Mouse (Mus musculus) heart, adult 2 months (tissue): ENCODE results near the gene Btnl9. TPM values are rescaled to one million over a fixed set of nuclear protein-coding genes. Genes with fewer than 3 reads are reported as not detected.
A peak's percentile ranks its signal among the peaks of the same experiment; 100 is the strongest.
"Not testable (repeated sequence)": the region's sequence is repeated elsewhere in the genome, so short reads cannot be mapped to it uniquely, and the experiment has no call there.

ENCODE experiments used
- DNase-seq, 2 experiments: peaks; one replicate each; pipeline ENCODE4 v3.0.0; 2021
- H3K27ac ChIP-seq: fragments of 200-600 bp; 2 replicates; pipeline ENCODE4 v1.8.1; 2022
- H3K27me3 ChIP-seq: fragments of 200-500 bp; 2 replicates; pipeline ENCODE4 v1.6.1; 2012; ENCODE audit warnings: mild to moderate bottlenecking, low read length, inconsistent platforms, mixed read lengths; ENCODE audit not compliant: control insufficient read depth, insufficient read depth
- H3K36me3 ChIP-seq: fragments of 200-500 bp; 2 replicates; pipeline ENCODE4 v1.6.1; 2012; ENCODE audit warnings: low read length, inconsistent platforms; ENCODE audit not compliant: control insufficient read depth, insufficient read depth
- H3K4me1 ChIP-seq: fragments of 200-500 bp; 2 replicates; pipeline ENCODE4 v1.6.1; 2011; ENCODE audit warnings: low read length; ENCODE audit not compliant: control insufficient read depth, insufficient read depth
- H3K4me3 ChIP-seq: fragments of 200-600 bp; 2 replicates; pipeline ENCODE4 v1.8.1; 2022
- H3K79me2 ChIP-seq: fragments of 200-500 bp; replicated peaks from 2 replicates; pipeline ENCODE4 v1.6.1; 2012; ENCODE audit warnings: mild to moderate bottlenecking, inconsistent platforms, low read length, moderate library complexity, mixed read lengths; ENCODE audit not compliant: control insufficient read depth, insufficient read depth
- H3K9ac ChIP-seq: fragments of 200-500 bp; 2 replicates; pipeline ENCODE4 v1.6.1; 2012; ENCODE audit warnings: low read depth, mild to moderate bottlenecking, control low read depth, inconsistent platforms, low read length, mixed read lengths
- CTCF ChIP-seq: fragments of 200-600 bp; IDR thresholded peaks from 2 replicates; pipeline ENCODE4 v1.8.1; 2022; ENCODE audit warnings: antibody characterized with exemption, mild to moderate bottlenecking, moderate library complexity
- EP300 ChIP-seq: fragments of 200-500 bp; IDR thresholded peaks from 2 replicates; pipeline ENCODE4 v1.6.1; 2011; ENCODE audit warnings: low read depth, low read length, control low read depth; ENCODE audit not compliant: insufficient read depth
- POLR2A ChIP-seq: fragments of 200-500 bp; IDR thresholded peaks from 2 replicates; pipeline ENCODE4 v1.6.1; 2011; ENCODE audit warnings: mild to moderate bottlenecking, low read depth, low read length, control low read depth; ENCODE audit not compliant: insufficient read depth
- WGBS: fragments of 180-500 bp; shearing (Covaris S2); methylation state at CpG from one replicate; pipeline ENCODE4 v1.1.7; 2018; 5-methylcytosine and 5-hydroxymethylcytosine counted together
- intact Hi-C: fragments of 180-260 bp; cut with DNase I; formaldehyde crosslinking; loops from one replicate; pipeline ENCODE4 v1.15.1; 2025
- polyA plus RNA-seq: library from polyadenylated mRNA; depleted of rRNA; stranded (reverse); fragments of >200 nt; gene quantifications from 2 replicates; pipeline ENCODE4 v1.2.3, GENCODE M21; 2012
- total RNA-seq, 2 experiments: library from RNA; stranded (reverse); gene quantifications; 2 replicates each; pipeline ENCODE4 v1.2.3; 2021

The Btnl9 gene
- total and polyA plus RNA-seq, 3 experiments, result 18.9 to 31.4 (median 25.0) TPM

GRCm38 (mm10) chr11:49202523-49203061 is 15.6 kb upstream of the Btnl9 start:
- Histone ChIP-seq H3K36me3 (peaks cover 19% of the 10 kb centered on the region), H3K4me1 (peaks cover 5% of the 10 kb centered on the region), H3K27me3 (no peaks in the 10 kb centered on the region), H3K27ac (peak overlapping the region; percentile 99), H3K4me3 (peak overlapping the region; percentile 67), H3K79me2 (no peaks in the 10 kb centered on the region; the same call in none of the 2 replicates), H3K9ac (peak overlapping the region; percentile 92)
- DNase-seq, result peak in 1 of 2 experiments; percentile 49
- intact Hi-C loops, result loop anchor here (1.0 to 5.0 kb wide), 5 partner anchors 41 to 405 kb away; partner anchors contain the start of genes Irgm1 and Trim41
- WGBS, result 1% methylated on average over 10 of the region's 10 CpGs
- no peak for TF ChIP-seq POLR2A

GRCm38 (mm10) chr11:49202071-49202470 is 15.1 kb upstream of the Btnl9 start:
- intact Hi-C loops, result loop anchor here (2.0 to 5.0 kb wide), 4 partner anchors 49 to 405 kb away; partner anchors contain the start of genes Irgm1 and Trim41
- peak overlapping the region; percentile 99 for H3K27ac ChIP-seq

GRCm38 (mm10) chr11:49201142-49201541 is 14.2 kb upstream of the Btnl9 start:
- TF ChIP-seq POLR2A, result no peak
- TF ChIP-seq CTCF, result no peak
- no peak for TF ChIP-seq EP300
- Histone ChIP-seq H3K9ac (no peak overlapping the region), H3K4me1 (peaks cover 6% of the 10 kb centered on the region), H3K36me3 (peaks cover 9% of the 10 kb centered on the region; the same call in 1 of the 2 replicates), H3K27ac (no peak overlapping the region), H3K27me3 (no peaks in the 10 kb centered on the region), H3K4me3 (no peak overlapping the region), H3K79me2 (no peaks in the 10 kb centered on the region; the same call in 1 of the 2 replicates)
- intact Hi-C loops, result loop anchor here (5.0 kb wide), 3 partner anchors 329 to 404 kb away; partner anchors contain the start of genes Irgm1 and Trim41
- DNase-seq, result no peak

More at GRCm38 (mm10) chr11:49202071-49202470, 15.1 kb upstream of the Btnl9 start:
- WGBS, result 15% methylated on average over 2 of the region's 2 CpGs
- H3K9ac ChIP-seq, result peak overlapping the region; percentile 92
- peaks cover 5% of the 10 kb centered on the region for H3K4me1 ChIP-seq
- peaks cover 16% of the 10 kb centered on the region for H3K36me3 ChIP-seq
- TF ChIP-seq POLR2A (no peak), EP300 (no peak), CTCF (no peak)
- H3K79me2 ChIP-seq, result no peaks in the 10 kb centered on the region; the same call in none of the 2 replicates
- peak overlapping the region; percentile 67 for H3K4me3 ChIP-seq
- no peaks in the 10 kb centered on the region for H3K27me3 ChIP-seq
- DNase-seq, result no peak

GRCm38 (mm10) chr11:49200666-49201065 is 13.7 kb upstream of the Btnl9 start:
- TF ChIP-seq EP300, result no peak
- TF ChIP-seq POLR2A, result no peak
- TF ChIP-seq CTCF, result no peak
- H3K36me3 ChIP-seq, result peaks cover 9% of the 10 kb centered on the region; the same call in 1 of the 2 replicates
- H3K4me3 ChIP-seq, result no peak overlapping the region
- H3K9ac ChIP-seq, result no peak overlapping the region
- no peak overlapping the region for H3K27ac ChIP-seq
- H3K79me2 ChIP-seq, result no peaks in the 10 kb centered on the region; the same call in 1 of the 2 replicates
- intact Hi-C loops, result loop anchor here (5.0 kb wide), 3 partner anchors 328 to 403 kb away; partner anchors contain the start of genes Irgm1 and Trim41
- DNase-seq, result no peak
- peaks cover 10% of the 10 kb centered on the region for H3K4me1 ChIP-seq
- H3K27me3 ChIP-seq, result no peaks in the 10 kb centered on the region

- Histone ChIP-seq H3K79me2 (no peaks in the 10 kb centered on the region), H3K27me3 (no peaks in the 10 kb centered on the region), H3K36me3 (no peaks in the 10 kb centered on the region), H3K4me1 (peaks cover 5% of the 10 kb centered on the region), H3K9ac (peak overlapping the region; percentile 37; the same call in 1 of the 2 replicates), H3K27ac (peak overlapping the region; percentile 61), H3K4me3 (no peak overlapping the region)
- DNase-seq, result peak in 1 of 2 experiments; percentile 36
- TF ChIP-seq CTCF, result peak; percentile 52
- TF ChIP-seq EP300, result 0 out of 2 replicates have a peak, but pooled peaks have one; percentile 68
- TF ChIP-seq POLR2A, result no peak
- intact Hi-C loops, result no loop called here
- WGBS, result 40% methylated on average over 7 of the region's 7 CpGs
Observed at GRCm38 (mm10) chr11:49195819-49196322, 8.9 kb upstream of the Btnl9 start.

GRCm38 (mm10) chr11:49194771-49195170 is 7.8 kb upstream of the Btnl9 start:
- WGBS, result 83% methylated on average over 9 of the region's 9 CpGs
- intact Hi-C loops, result not testable (repeated sequence)

More at GRCm38 (mm10) chr11:49194771-49195170, 7.8 kb upstream of the Btnl9 start:
- H3K36me3 ChIP-seq, H3K4me1 ChIP-seq, H3K27me3 ChIP-seq, H3K79me2 ChIP-seq, H3K4me3 ChIP-seq, DNase-seq, H3K9ac ChIP-seq: not testable (repeated sequence)
- peak overlapping the region; percentile 61; the same call in 1 of the 2 replicates for H3K27ac ChIP-seq
